Mouse (Mus musculus) MEL (cell line): ENCODE data around the gene Cacna1i.

Experiments used
- CHD2 ChIP-seq: IDR thresholded peaks from 2 replicates; pipeline ENCODE4 v1.6.1; 2011; ENCODE audit warnings: low read length, improper control_type of control experiment
- CTCF ChIP-seq, 3 experiments: IDR thresholded peaks in 2 of 3; conservative IDR thresholded peaks in 1 of 3; 2 replicates each; pipeline ENCODE4 v1.5.1; 2011 to 2012; ENCODE audit warnings: low read length in 3 of 3, low read depth in 2 of 3, mild to moderate bottlenecking in 2 of 3, improper control_type of control experiment in 1 of 3, inconsistent platforms in 1 of 3, mixed read lengths in 1 of 3, moderate library complexity in 1 of 3; ENCODE audit not compliant: control insufficient read depth in 1 of 3, insufficient read depth in 1 of 3, poor library complexity in 1 of 3, severe bottlenecking in 1 of 3
- E2F4 ChIP-seq: IDR thresholded peaks from 2 replicates; pipeline ENCODE4 v1.6.1; 2011; ENCODE audit warnings: low read depth, low read length, improper control_type of control experiment, borderline replicate concordance
- EP300 ChIP-seq, 2 experiments: IDR thresholded peaks; 2 replicates each; pipeline ENCODE4 v1.6.1; 2011; ENCODE audit warnings: improper control_type of control experiment in 2 of 2, low read length in 2 of 2, low read depth in 1 of 2, mild to moderate bottlenecking in 1 of 2
- MAFK ChIP-seq: IDR thresholded peaks from 2 replicates; pipeline ENCODE4 v1.6.1; 2011; ENCODE audit warnings: low read depth, mild to moderate bottlenecking, low read length, improper control_type of control experiment, borderline replicate concordance
- MAZ ChIP-seq: IDR thresholded peaks from 2 replicates; pipeline ENCODE4 v1.6.1; 2012; ENCODE audit warnings: low read depth, mild to moderate bottlenecking, inconsistent platforms, low read length, improper control_type of control experiment
- NRF1 ChIP-seq: IDR thresholded peaks from 2 replicates; pipeline ENCODE4 v1.6.1; 2014; ENCODE audit warnings: low read depth, mild to moderate bottlenecking, inconsistent platforms, low read length, improper control_type of control experiment, moderate library complexity; ENCODE audit not compliant: poor library complexity, insufficient read depth, severe bottlenecking
- POLR2A ChIP-seq, 2 experiments: IDR thresholded peaks; 2 replicates each; pipeline ENCODE4 v1.6.1; 2011 to 2012; ENCODE audit warnings: low read length in 2 of 2, mild to moderate bottlenecking in 2 of 2, control low read depth in 1 of 2, improper control_type of control experiment in 1 of 2, low read depth in 1 of 2, moderate library complexity in 1 of 2; ENCODE audit not compliant: control insufficient read depth in 1 of 2, insufficient read depth in 1 of 2, poor library complexity in 1 of 2
- TBP ChIP-seq: IDR thresholded peaks from 2 replicates; pipeline ENCODE4 v1.8.0; 2011; ENCODE audit warnings: low read depth, low read length, improper control_type of control experiment
- ZC3H11A ChIP-seq: IDR thresholded peaks from 2 replicates; pipeline ENCODE4 v1.6.1; 2012; ENCODE audit warnings: low read depth, mild to moderate bottlenecking, inconsistent platforms, low read length, improper control_type of control experiment
- ZKSCAN1 ChIP-seq: IDR thresholded peaks from 2 replicates; pipeline ENCODE4 v1.6.1; 2012; ENCODE audit warnings: low read depth, mild to moderate bottlenecking, inconsistent platforms, low read length, improper control_type of control experiment, moderate library complexity

GRCm38 (mm10) chr15:80343731-80344130, 56.7 kb downstream of the Cacna1i start:
- TF ChIP-seq TBP (no peak), CTCF (IDR thresholded peaks at IDR 0.05 in 2 of 3, conservative IDR thresholded peaks at IDR 0.05 in 1 of 3; ENCODE audit: control insufficient read depth in 1 of 3, insufficient read depth in 1 of 3, low read depth in 2 of 3, low read length in 3 of 3, poor library complexity in 1 of 3, severe bottlenecking in 1 of 3) (no peak), NRF1 (no peak), MAZ (no peak), POLR2A (IDR thresholded peaks at IDR 0.05; ENCODE audit: control insufficient read depth in 1 of 2, insufficient read depth in 1 of 2, low read depth in 1 of 2, low read length in 2 of 2, poor library complexity in 1 of 2) (no peak), ZKSCAN1 (no peak), EP300 (IDR thresholded peaks at IDR 0.05; ENCODE audit: low read depth in 1 of 2, low read length in 2 of 2) (no peak), CHD2 (no peak), ZC3H11A (no peak), E2F4 (no peak), MAFK (no peak)
